Mouse (Mus musculus): ENCODE measurements at regions not wholly inside any gene's neighbourhood (a gene's known extent, or its start where the extent isn't known, plus 50 kb on each side); places are given as distances from the start of the nearest gene placed in this dataset.

DNA sequence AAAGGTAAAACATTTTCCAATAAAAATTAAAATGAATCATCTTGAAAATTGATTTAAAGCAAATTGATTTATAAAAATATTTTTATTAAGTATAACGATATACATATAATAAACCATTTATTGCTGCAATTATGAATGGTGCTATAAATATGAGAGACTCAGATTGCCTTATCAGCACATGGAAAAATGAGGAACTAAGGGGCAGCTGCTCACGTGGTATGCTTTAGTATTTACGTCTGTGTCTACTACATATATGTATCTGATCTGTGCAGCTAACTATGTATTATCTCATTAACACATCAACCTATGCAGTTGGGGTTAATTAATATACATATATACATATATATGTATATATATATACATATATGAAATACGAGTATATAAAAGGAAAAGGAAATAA, 156.6 kb upstream of the Pdcd1 start:
- no peak for TF ChIP-seq CTCF (IDR thresholded peaks at IDR 0.05; ENCODE audit: low read depth)
- TF ChIP-seq EP300 (IDR thresholded peaks at IDR 0.05; ENCODE audit: low read depth), result no peak
